Mouse (Mus musculus) lung, embryonic 16.5 days (tissue): ENCODE results near the gene Dolpp1. TPM values are rescaled to one million over a fixed set of nuclear protein-coding genes. Genes with fewer than 3 reads are reported as not detected.

Experiments
- ATAC-seq: fragments of 200-750 bp; cut with Nextera tagmentation; 2 replicates; pipeline ENCODE4 v1.8.0; 2017; ENCODE audit warnings: low read depth, mild to moderate bottlenecking, moderate library complexity
- H3K27ac ChIP-seq: fragments of 300-500 bp; sonication (generic); 2 replicates; pipeline ENCODE4 v1.5.1; 2014; ENCODE audit warnings: mild to moderate bottlenecking, control low read depth, low read length
- H3K27me3 ChIP-seq: fragments of 300-500 bp; sonication (generic); 2 replicates; pipeline ENCODE4 v1.6.1; 2014; ENCODE audit warnings: low read depth, low read length, mixed read lengths; ENCODE audit not compliant: control insufficient read depth, insufficient read depth
- H3K36me3 ChIP-seq: fragments of 300-500 bp; sonication (generic); 2 replicates; pipeline ENCODE4 v1.6.1; 2014; ENCODE audit warnings: low read length; ENCODE audit not compliant: control insufficient read depth, insufficient read depth
- H3K4me1 ChIP-seq: fragments of 300-500 bp; sonication (generic); replicated peaks from 2 replicates; pipeline ENCODE4 v1.6.1; 2014; ENCODE audit warnings: low read length, mixed read lengths; ENCODE audit not compliant: control insufficient read depth, insufficient read depth
- H3K4me2 ChIP-seq: fragments of 300-500 bp; sonication (generic); 2 replicates; pipeline ENCODE4 v1.6.1; 2014; ENCODE audit warnings: low read depth, low read length, control low read depth
- H3K4me3 ChIP-seq: fragments of 300-500 bp; sonication (generic); 2 replicates; pipeline ENCODE4 v1.5.1; 2014; ENCODE audit warnings: mild to moderate bottlenecking, low read length, control low read depth
- H3K9ac ChIP-seq: fragments of 300-500 bp; sonication (generic); 2 replicates; pipeline ENCODE4 v1.6.1; 2014; ENCODE audit warnings: low read length, control low read depth
- H3K9me3 ChIP-seq: fragments of 300-500 bp; sonication (generic); 2 replicates; pipeline ENCODE4 v1.6.1; 2016; ENCODE audit warnings: low read length; ENCODE audit not compliant: control insufficient read depth
- WGBS: fragments of 180-500 bp; shearing (Covaris S2); extraction: QIAGEN DNeasy Blood & Tissue Kit; methylation state at CpG from one replicate; pipeline ENCODE4 v1.1.7; 2014; 5-methylcytosine and 5-hydroxymethylcytosine counted together
- polyA plus RNA-seq: library from polyadenylated mRNA; unstranded; fragments of >200 nt; fragmentation: Nextera tagmentation; extraction: Ambion mirVana; gene quantifications from 2 replicates; pipeline ENCODE4 v1.2.1, GENCODE M21; 2015

The Dolpp1 gene
- polyA plus RNA-seq, 1 experiment from 2014 or later: 49.6 TPM

DNA sequence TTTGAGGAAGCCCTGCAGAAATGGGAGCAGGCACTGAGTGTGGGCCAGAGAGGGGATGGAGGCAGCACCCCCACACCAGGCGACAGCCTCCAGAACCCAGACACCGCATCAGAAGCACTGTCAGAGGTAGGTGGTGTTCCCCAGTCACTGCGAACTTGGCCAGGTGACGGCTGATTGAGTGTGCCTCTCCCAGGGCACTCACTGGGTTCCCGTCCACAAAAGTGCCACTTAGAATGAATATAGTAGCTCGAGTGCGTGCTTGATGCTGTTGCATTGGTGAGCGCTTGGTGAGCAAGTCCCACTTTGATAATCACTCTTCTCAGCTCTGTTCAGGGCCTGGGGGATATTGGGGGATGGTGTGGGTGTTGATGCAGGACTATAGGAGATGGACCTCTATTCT, 20.5 kb upstream of the Dolpp1 start:
- no peaks in the 10 kb centered on the region for H3K4me1 ChIP-seq
- no peak for ATAC-seq
- H3K9ac ChIP-seq: no peak overlapping the region
- 84% methylated on average over 8 of the region's 8 CpGs for WGBS
- no peaks in the 10 kb centered on the region for H3K9me3 ChIP-seq
- H3K27me3 ChIP-seq: no peaks in the 10 kb centered on the region
- H3K27ac ChIP-seq: no peak overlapping the region
- H3K36me3 ChIP-seq: peaks cover 53% of the 10 kb centered on the region
- H3K4me3 ChIP-seq: no peak overlapping the region
- H3K4me2 ChIP-seq: no peak overlapping the region

DNA sequence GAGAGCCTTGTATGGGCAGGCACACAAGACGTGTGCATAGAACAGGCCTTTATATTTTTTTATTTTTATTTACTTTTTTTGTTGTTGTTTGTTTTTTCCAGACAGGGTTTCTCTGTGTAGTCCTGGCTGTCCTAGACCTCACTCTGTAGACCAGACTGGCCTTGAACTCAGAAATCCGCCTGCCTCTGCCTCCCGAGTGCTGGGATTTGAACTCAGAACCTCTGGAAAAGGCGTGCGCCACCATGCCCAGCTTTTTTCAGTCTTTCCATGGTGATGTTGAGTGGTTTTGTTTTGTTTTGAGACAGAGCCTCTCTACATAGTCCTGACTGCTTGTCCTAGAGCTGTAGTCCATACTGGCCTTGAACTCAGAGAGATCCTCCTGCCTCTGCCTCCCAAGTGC, 19.3 kb upstream of the Dolpp1 start:
- ATAC-seq: no peak
- H3K27ac ChIP-seq: no peak overlapping the region
- no peak overlapping the region for H3K9ac ChIP-seq
- peaks cover 60% of the 10 kb centered on the region for H3K36me3 ChIP-seq
- WGBS: 96% methylated on average over 5 of the region's 5 CpGs
- H3K4me2 ChIP-seq: no peak overlapping the region
- H3K27me3 ChIP-seq: no peaks in the 10 kb centered on the region
- H3K9me3 ChIP-seq: no peaks in the 10 kb centered on the region
- no peak overlapping the region for H3K4me3 ChIP-seq
- no peaks in the 10 kb centered on the region for H3K4me1 ChIP-seq

DNA sequence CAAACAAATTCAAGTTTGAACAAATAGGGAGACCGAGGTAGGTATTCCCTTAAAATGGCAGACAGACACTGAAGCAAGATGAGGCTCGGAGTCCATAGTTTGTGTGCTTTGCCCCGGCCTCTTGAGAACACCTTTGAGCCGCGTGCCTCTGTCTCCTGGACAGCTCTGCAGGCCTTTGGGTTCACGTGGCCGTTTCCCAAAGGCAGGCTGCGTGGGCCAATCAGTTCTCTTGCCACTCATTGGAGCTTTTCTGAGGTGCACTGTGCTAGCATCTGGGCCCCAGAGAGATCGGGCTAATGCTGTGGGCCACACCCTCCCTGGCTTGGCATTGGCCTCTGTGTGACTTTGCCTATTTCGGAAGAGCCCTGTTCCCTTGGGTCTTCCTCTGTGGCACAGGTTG, 16.2 kb upstream of the Dolpp1 start:
- no peaks in the 10 kb centered on the region for H3K27me3 ChIP-seq
- H3K9me3 ChIP-seq: no peaks in the 10 kb centered on the region
- no peak overlapping the region for H3K27ac ChIP-seq
- WGBS: 91% methylated on average over 10 of the region's 10 CpGs
- peaks cover 3% of the 10 kb centered on the region; the same call in 1 of the 2 replicates for H3K4me1 ChIP-seq
- H3K4me2 ChIP-seq: no peak overlapping the region
- no peak overlapping the region for H3K9ac ChIP-seq
- peaks cover 45% of the 10 kb centered on the region for H3K36me3 ChIP-seq
- no peak for ATAC-seq
- no peak overlapping the region for H3K4me3 ChIP-seq

DNA sequence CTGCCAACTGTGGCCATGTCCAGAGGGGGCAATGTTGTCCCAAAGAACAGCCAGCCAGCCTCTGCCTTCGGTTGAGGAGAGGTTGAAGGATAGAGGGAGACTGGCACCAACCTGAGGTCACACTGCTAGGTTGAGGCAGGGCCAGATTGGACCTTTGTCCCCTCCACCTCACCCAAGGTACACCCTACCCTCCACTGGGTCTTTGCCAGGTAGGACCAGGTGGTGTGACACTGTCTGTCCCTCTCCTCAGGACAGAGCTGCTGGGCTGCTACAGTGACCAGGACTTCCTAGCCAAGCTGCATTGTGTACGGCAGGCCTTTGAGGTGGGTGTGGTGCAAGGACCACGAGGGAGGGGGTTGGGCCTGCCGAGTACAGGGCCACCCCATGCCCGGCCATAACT, 14.3 kb upstream of the Dolpp1 start:
- H3K4me3 ChIP-seq: no peak overlapping the region
- no peaks in the 10 kb centered on the region for H3K27me3 ChIP-seq
- WGBS: 77% methylated on average over 5 of the region's 5 CpGs
- no peak overlapping the region for H3K9ac ChIP-seq
- H3K27ac ChIP-seq: no peak overlapping the region
- no peak for ATAC-seq
- peaks cover 3% of the 10 kb centered on the region; the same call in 1 of the 2 replicates for H3K4me1 ChIP-seq
- H3K36me3 ChIP-seq: peaks cover 45% of the 10 kb centered on the region
- H3K4me2 ChIP-seq: no peak overlapping the region
- H3K9me3 ChIP-seq: no peaks in the 10 kb centered on the region

DNA sequence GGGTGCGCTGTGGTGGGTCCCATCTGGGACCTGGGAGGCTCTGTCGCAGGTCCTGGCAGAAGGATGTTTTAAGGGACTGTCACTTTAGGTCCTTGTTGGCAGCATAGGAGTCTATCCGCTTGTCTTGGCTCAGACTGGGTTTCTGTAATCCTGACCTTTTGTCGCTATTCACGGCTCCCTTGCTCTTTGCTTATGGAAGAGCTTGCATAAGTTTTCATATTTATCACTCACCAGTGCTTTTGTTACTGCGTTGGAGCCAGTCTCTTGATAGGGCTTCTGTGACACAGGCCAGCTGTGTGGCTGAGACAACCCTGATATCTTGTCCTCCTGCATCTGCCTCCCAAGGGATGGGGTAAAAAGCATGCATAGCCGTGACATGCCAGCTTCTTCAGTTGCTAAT, 12.7 kb upstream of the Dolpp1 start:
- Histone ChIP-seq H3K36me3 (peaks cover 43% of the 10 kb centered on the region), H3K4me2 (no peak overlapping the region), H3K9me3 (no peaks in the 10 kb centered on the region), H3K9ac (no peak overlapping the region), H3K27me3 (no peaks in the 10 kb centered on the region), H3K27ac (no peak overlapping the region), H3K4me3 (no peak overlapping the region), H3K4me1 (peaks cover 3% of the 10 kb centered on the region; the same call in 1 of the 2 replicates)
- 59% methylated on average over 7 of the region's 7 CpGs for WGBS
- ATAC-seq: peak; percentile 76

DNA sequence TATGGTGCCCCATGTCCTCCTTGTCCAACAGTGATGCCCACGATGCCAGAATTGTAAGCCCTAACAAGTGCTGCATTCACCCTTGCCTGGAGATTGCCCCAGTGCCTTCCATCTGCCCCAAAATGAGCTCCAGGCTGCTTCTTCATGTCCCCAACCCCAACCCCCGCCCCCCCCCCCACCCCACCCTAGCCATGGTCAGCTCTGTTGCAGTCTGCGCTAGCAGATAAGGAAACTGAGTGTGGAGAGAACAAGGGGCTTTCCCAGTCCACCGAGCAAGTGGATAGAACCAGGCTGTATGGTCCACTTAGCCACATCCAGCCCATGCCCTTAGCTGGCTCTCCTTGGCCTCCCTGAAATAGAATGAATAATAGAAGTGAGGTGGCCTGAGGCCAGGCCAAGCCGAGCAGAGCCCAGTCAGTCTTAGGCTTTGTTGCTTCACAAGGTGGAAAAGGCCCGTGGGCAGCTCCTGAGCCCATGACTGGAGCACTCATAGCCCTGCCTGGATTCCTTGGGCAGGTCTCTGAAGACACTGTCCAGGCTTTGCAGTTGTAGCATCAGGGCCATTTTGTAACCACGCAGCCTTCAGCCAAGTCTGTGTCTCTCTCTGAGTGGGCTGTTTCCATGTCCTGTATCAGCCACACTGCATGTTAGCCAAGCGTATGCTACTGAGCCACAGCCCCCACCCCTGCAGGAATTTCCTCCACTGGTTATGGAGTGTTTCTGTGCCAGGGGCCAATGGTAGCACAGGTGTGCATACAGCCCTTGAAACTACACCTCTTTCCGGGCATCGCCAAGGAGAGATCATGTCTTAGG, 11.3 kb upstream of the Dolpp1 start:
- H3K4me1 ChIP-seq: peaks cover 3% of the 10 kb centered on the region; the same call in 1 of the 2 replicates
- no peak overlapping the region for H3K4me3 ChIP-seq
- 86% methylated on average over 10 of the region's 10 CpGs for WGBS
- H3K27ac ChIP-seq: no peak overlapping the region
- no peak overlapping the region for H3K4me2 ChIP-seq
- H3K36me3 ChIP-seq: peaks cover 44% of the 10 kb centered on the region
- no peak for ATAC-seq
- H3K27me3 ChIP-seq: no peaks in the 10 kb centered on the region
- no peak overlapping the region for H3K9ac ChIP-seq
- H3K9me3 ChIP-seq: no peaks in the 10 kb centered on the region

DNA sequence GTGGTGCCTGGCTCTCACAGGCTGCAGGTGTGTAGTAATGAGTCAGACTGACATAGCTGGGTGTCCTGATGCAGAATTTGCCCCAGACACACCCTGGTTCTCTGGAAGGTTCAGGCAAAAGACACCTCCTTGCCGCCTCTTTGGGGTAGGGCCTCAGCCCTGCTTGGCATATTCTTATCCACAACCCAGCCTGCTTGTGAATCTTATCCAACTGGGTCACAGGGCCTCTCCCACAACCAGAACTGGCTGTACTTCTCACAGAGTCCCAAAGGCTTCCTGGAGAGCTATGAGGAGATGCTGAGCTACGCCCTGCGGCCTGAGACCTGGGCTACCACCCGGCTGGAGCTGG, 10.7 kb upstream of the Dolpp1 start:
- no peak overlapping the region for H3K27ac ChIP-seq
- peaks cover 39% of the 10 kb centered on the region for H3K36me3 ChIP-seq
- no peaks in the 10 kb centered on the region for H3K27me3 ChIP-seq
- H3K4me1 ChIP-seq: peaks cover 3% of the 10 kb centered on the region; the same call in 1 of the 2 replicates
- no peak overlapping the region for H3K4me3 ChIP-seq
- H3K9me3 ChIP-seq: no peaks in the 10 kb centered on the region
- H3K4me2 ChIP-seq: no peak overlapping the region
- WGBS: 89% methylated on average over 4 of the region's 4 CpGs
- H3K9ac ChIP-seq: no peak overlapping the region
- no peak for ATAC-seq

DNA sequence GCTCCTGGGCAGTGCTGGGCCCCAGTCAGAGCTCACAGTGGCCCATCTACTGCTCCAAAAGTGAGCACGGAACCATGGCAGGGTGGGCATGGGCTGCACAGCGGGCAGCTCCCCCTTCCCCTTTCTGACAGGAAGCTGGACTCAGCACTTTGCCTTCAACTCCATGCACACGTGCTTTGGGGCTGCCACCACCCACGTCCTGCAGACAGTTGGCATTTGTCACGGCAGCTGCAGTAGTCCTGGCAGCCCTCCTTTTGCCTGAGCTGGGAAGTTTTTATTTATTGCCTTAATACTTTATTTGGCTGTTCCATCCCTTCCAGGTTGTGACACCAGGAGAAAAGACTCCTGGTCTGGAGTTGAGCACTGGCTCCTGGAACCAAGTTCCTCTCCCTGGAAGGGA, 7.2 kb upstream of the Dolpp1 start:
- Histone ChIP-seq H3K4me1 (no peaks in the 10 kb centered on the region), H3K4me2 (no peak overlapping the region), H3K27ac (no peak overlapping the region), H3K36me3 (peaks cover 16% of the 10 kb centered on the region), H3K4me3 (no peak overlapping the region), H3K27me3 (no peaks in the 10 kb centered on the region), H3K9ac (no peak overlapping the region), H3K9me3 (0 out of 2 replicates have a peak, but pooled peaks cover 3% of the 10 kb centered on the region)
- 66% methylated on average over 5 of the region's 5 CpGs for WGBS
- no peak for ATAC-seq

DNA sequence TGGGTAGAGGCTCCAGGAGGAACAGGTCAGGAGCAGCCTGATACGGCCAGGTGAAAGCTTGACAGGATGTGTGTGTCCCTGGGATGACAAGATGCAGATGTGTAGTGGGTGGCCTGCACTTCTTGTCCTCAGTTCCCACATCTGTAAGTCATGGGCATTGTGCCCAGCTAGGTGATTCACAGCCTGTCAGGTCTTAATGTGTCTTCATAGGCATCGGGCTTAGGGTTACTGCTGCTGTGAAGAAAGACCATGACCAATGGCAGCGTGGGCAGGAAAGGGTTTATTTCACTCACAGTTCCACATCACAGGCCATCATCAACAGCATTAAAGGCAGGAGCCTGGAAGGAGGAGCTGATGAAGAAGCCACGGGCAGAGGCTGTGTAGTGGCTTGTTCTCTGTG, 6.5 kb upstream of the Dolpp1 start:
- H3K4me3 ChIP-seq: no peak overlapping the region
- H3K36me3 ChIP-seq: peaks cover 16% of the 10 kb centered on the region
- H3K9me3 ChIP-seq: 0 out of 2 replicates have a peak, but pooled peaks cover 3% of the 10 kb centered on the region
- H3K4me1 ChIP-seq: no peaks in the 10 kb centered on the region
- no peak overlapping the region for H3K27ac ChIP-seq
- H3K27me3 ChIP-seq: no peaks in the 10 kb centered on the region
- no peak for ATAC-seq
- no peak overlapping the region for H3K9ac ChIP-seq
- H3K4me2 ChIP-seq: no peak overlapping the region
- WGBS: 80% methylated on average over 4 of the region's 4 CpGs
